Mouse (Mus musculus) CD4-positive, CD25-positive, alpha-beta regulatory T cell, adult 4 months (primary cell): ENCODE results near the gene Olfr808. TPM values are rescaled to one million over a fixed set of nuclear protein-coding genes. Genes with fewer than 3 reads are reported as not detected.

Source experiments
- ATAC-seq: one replicate; pipeline ENCODE4 v1.8.0; 2017
- polyA plus RNA-seq, 2 experiments: library from polyadenylated mRNA; unstranded; fragments of 100-300 nt; shearing (Covaris generic); gene quantifications; one replicate each; pipeline ENCODE4 v1.2.1; 2017

Olfr808 gene
- not detected for polyA plus RNA-seq

- no peak for ATAC-seq
Measured at GRCm38 (mm10) chr10:129765182-129765581, at the start of gene Olfr808. Olfr808 (plus strand) TSS chr10:129765482.

GRCm38 (mm10) chr10:129729275-129729674, 36.0 kb upstream of the Olfr808 start, which contains the start of gene Olfr805:
Olfr805 (minus strand) TSS chr10:129729375.
- no peak for ATAC-seq

- no peak for ATAC-seq
Measured at GRCm38 (mm10) chr10:129741821-129742220, 23.5 kb upstream of the Olfr808 start, which contains the start of gene Olfr806. Olfr806 (minus strand) TSS chr10:129741921.

GRCm38 (mm10) chr10:129757693-129758092, 7.6 kb upstream of the Olfr808 start, which contains the start of gene Olfr807:
Olfr807 (minus strand) TSS chr10:129757793.
- no peak for ATAC-seq

GRCm38 (mm10) chr10:129774338-129774737, 9.1 kb downstream of the Olfr808 start, which contains the start of gene Olfr809:
Olfr809 (plus strand) TSS chr10:129774638.
- no peak for ATAC-seq

- ATAC-seq, result no peak
Measured at GRCm38 (mm10) chr10:129778123-129778522, 12.8 kb downstream of the Olfr808 start.

GRCm38 (mm10) chr10:129794817-129795216, 29.5 kb downstream of the Olfr808 start, which contains the start of gene Olfr810:
Olfr810 (minus strand) TSS chr10:129794917.
- no peak for ATAC-seq

GRCm38 (mm10) chr10:129804296-129804695, 39.0 kb downstream of the Olfr808 start, which contains the start of gene Olfr811:
Olfr811 (minus strand) TSS chr10:129804396.
- no peak for ATAC-seq

Other genes starting within 250 kb of the Olfr808 start
- not detected for gene Olfr791, start 243.7 kb upstream of the Olfr808 start, polyA plus RNA-seq
- not detected for gene Olfr792, start 226.3 kb upstream of the Olfr808 start, polyA plus RNA-seq
- gene Olfr794, start 197.8 kb upstream of the Olfr808 start, polyA plus RNA-seq, result not detected
- gene Olfr796, start 152.9 kb upstream of the Olfr808 start, polyA plus RNA-seq, result not detected
- gene Olfr798, start 137.5 kb upstream of the Olfr808 start, polyA plus RNA-seq, result not detected
- gene Olfr799, start 128.0 kb upstream of the Olfr808 start, polyA plus RNA-seq, result not detected
- gene Olfr800, start 107.8 kb upstream of the Olfr808 start, polyA plus RNA-seq, result not detected
- not detected for gene Olfr801, start 91.6 kb upstream of the Olfr808 start, polyA plus RNA-seq
- gene Olfr802, start 77.3 kb upstream of the Olfr808 start, polyA plus RNA-seq, result not detected
- gene Olfr803, start 71.2 kb upstream of the Olfr808 start, polyA plus RNA-seq, result not detected
- not detected for gene Olfr804, start 62.3 kb upstream of the Olfr808 start, polyA plus RNA-seq
- not detected for gene Olfr805, start 36.1 kb upstream of the Olfr808 start, polyA plus RNA-seq
- gene Olfr806, start 23.6 kb upstream of the Olfr808 start, polyA plus RNA-seq, result not detected
- not detected for gene Olfr807, start 7.7 kb upstream of the Olfr808 start, polyA plus RNA-seq
- not detected for gene Olfr809, start 9.2 kb downstream of the Olfr808 start, polyA plus RNA-seq
- not detected for gene Olfr810, start 29.4 kb downstream of the Olfr808 start, polyA plus RNA-seq
- not detected for gene Olfr811, start 38.9 kb downstream of the Olfr808 start, polyA plus RNA-seq
- gene Olfr812, start 80.6 kb downstream of the Olfr808 start, polyA plus RNA-seq, result not detected
- gene Olfr813, start 89.9 kb downstream of the Olfr808 start, polyA plus RNA-seq, result not detected
- gene Olfr814, start 114.4 kb downstream of the Olfr808 start, polyA plus RNA-seq, result under 1 TPM in 1 of 2 experiments, not detected in 1; 0.11 TPM
- not detected for gene Olfr815, start 140.4 kb downstream of the Olfr808 start, polyA plus RNA-seq
- gene Olfr816, start 150.1 kb downstream of the Olfr808 start, polyA plus RNA-seq, result not detected
- gene Olfr818, start 183.6 kb downstream of the Olfr808 start, polyA plus RNA-seq, result not detected
- gene Olfr819, start 201.8 kb downstream of the Olfr808 start, polyA plus RNA-seq, result not detected
- gene Olfr247, start 210.7 kb downstream of the Olfr808 start, polyA plus RNA-seq, result not detected
- under 1 TPM in 1 of 2 experiments, not detected in 1; 0.07 TPM for gene Gm10310, start 219.6 kb downstream of the Olfr808 start, polyA plus RNA-seq
- gene Olfr820, start 247.1 kb downstream of the Olfr808 start, polyA plus RNA-seq, result not detected